Mouse (Mus musculus): ENCODE measurements at regions not wholly inside any gene's neighbourhood (a gene's known extent, or its start where the extent isn't known, plus 50 kb on each side); places are given as distances from the start of the nearest gene placed in this dataset.
A peak's percentile ranks its signal among the peaks of the same experiment; 100 is the strongest.

DNA sequence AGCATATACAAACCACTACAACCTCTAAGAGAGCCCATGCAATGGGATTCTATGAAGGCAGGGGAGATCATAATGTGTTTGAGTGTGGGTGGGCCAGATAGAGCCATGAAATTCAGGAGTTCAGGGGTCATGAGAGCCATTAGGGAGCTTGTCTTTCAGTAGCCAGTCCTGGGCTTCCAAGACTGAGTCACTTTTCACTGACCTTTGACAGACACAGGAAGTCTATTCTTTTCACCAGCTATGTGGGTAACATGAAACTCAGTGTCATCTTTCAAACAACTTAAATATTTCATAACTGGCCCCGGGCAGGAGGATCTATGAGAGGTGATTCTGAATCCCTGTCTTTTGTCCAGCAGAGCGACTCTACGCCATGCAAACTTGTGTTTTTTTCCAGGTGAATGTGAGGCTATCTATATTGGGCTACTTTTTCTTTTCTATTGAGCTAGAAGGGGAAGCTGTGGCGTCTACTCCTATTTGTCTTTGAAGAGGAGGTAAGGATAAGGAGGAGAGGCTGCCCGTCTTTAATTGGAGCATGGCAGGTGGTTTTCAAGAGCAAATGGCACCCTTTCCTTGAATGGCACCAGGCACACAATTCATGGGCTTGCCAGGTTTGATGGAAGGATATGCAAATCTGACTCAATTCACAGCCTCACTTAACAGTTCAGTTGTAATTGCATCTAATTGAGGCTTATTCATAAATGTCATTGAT, 95.6 kb upstream of the Chd2 start:
- no peak for DNase-seq (ENCODE audit: low spot score)

DNA sequence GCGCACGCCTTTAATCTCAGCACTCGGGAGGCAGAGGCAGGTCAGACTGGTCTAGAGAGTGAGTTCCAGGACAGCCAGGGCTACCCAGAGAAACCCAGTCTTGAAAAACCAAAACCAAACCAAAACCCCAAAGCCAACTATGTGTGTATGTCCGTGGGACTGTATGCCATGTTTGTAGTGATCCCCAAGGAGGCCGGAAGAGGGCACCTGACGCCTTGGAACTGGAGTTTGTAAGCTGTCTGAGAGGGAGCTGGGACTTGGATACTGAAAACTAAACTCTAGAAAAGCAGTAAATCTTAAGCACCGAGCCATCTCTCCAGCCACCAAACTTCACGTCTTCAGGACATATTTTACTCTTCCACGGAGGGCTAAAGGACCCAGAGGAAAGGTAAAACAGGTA, 93.8 kb upstream of the Chd2 start:
- DNase-seq (ENCODE audit: low spot score): no peak

DNA sequence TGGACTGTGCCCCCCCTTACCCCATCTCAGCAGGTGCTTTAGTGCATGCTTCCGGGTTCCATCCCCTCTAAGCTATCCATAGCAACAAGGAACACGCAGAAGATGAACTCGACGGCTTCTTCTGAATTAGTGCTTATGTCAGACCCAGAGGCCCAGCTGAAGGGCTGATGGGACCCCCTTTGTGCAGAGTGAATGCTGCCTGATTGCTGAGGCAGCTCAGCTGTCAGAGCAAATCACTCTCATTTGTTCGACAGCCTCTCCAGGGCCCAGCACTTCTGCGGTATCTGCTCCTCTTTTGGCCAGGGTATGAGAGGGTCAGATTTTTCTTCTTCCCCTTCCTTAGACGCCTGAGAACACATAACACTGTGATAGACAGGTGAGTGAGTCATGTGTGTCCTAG, 89.2 kb upstream of the Chd2 start:
- no peak for DNase-seq (ENCODE audit: low spot score)

GRCm38 (mm10) chr7:73629182-73629581, 87.6 kb upstream of the Chd2 start:
- DNase-seq (ENCODE audit: low spot score): no peak

GRCm38 (mm10) chr7:73628071-73628470, 86.4 kb upstream of the Chd2 start:
- DNase-seq (ENCODE audit: low spot score): peak; percentile 86

GRCm38 (mm10) chr7:73626291-73626690, 84.7 kb upstream of the Chd2 start:
- no peak for DNase-seq (ENCODE audit: low spot score)

GRCm38 (mm10) chr7:73625651-73626050, 84.0 kb upstream of the Chd2 start:
- no peak for DNase-seq (ENCODE audit: low spot score)

- DNase-seq (ENCODE audit: low spot score): no peak
These were observed 83.4 kb upstream of the Chd2 start for GRCm38 (mm10) chr7:73624992-73625391.

GRCm38 (mm10) chr7:73624093-73624600, 82.5 kb upstream of the Chd2 start:
- no peak for DNase-seq (ENCODE audit: low spot score)

- no peak for DNase-seq (ENCODE audit: low spot score)
These were observed 80.8 kb upstream of the Chd2 start for GRCm38 (mm10) chr7:73622468-73622867.

- DNase-seq (ENCODE audit: low spot score): no peak
These were observed 78.7 kb upstream of the Chd2 start for GRCm38 (mm10) chr7:73620341-73620740.

- DNase-seq (ENCODE audit: low spot score): no peak
These were observed 77.3 kb upstream of the Chd2 start for GRCm38 (mm10) chr7:73618758-73619416.

GRCm38 (mm10) chr7:73617910-73618757, 76.5 kb upstream of the Chd2 start:
- DNase-seq (ENCODE audit: low spot score): peak; percentile 96

DNA sequence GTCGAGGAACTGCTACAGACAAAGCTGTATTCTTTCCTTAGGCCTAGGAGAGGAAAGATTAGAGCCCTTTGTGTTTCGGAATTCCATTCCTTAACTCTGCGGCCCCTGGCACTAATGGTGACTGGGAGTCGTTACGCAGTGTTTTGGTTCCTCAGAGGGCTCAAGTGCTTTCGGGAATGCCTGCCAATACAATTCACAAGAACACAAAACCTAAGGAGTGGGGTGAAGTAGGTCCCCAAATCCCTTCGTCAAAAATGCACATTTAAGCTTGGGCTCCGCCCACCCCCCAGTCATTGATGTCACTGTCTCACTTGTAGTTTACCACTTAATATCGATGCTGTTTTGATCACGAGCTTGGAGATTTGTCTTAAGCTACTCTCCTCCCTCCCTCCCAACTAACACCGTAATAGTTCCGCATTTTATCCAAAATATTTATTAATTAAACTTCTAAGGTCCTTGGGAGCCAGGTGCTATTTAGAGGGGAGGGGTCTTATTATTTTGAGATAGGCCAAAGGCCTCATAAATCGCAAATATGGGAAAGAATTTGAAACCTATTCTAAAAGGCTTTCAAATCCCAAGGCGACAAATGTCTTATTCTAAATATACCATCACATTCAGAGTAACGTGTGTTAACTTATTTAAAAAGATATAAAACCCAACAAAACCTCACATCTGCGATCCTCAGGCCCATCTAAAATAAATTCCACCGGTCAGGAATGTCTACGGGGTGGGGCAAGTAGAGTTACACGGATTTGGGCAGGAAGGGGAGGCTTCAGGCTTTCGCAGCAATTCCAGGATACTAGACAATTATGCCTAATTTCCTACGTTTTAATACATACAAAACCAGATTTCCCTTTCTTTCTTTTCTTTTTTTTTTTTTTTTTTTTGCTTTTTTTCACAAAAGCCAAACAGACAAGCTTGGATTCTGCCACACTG, 75.6 kb upstream of the Chd2 start:
- DNase-seq (ENCODE audit: low spot score): peak; percentile 54

DNA sequence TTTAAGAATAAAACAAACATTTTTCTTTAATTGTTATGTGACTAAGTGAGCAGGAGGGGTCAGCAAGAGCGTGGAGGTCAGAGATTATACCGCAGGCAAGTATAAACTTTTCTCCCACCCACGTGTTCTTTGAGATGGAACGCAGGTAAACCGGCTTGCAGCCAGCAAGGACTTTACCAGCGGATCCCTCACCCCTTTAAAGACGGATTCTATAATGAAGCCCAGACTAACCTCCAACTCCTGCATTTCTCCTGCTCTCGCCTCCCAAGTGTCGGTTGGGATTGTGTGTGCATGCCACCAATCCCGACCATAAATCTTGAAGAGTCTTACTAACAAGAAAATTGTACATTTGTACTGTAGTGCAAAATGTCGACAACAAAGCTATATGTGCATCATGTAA, 74.4 kb upstream of the Chd2 start:
- no peak for DNase-seq (ENCODE audit: low spot score)

- DNase-seq (ENCODE audit: low spot score): no peak
These were observed 73.4 kb upstream of the Chd2 start for GRCm38 (mm10) chr7:73614840-73615555.

- no peak for DNase-seq (ENCODE audit: low spot score)
These were observed 72.7 kb upstream of the Chd2 start for GRCm38 (mm10) chr7:73614341-73614740.

GRCm38 (mm10) chr7:73612752-73613092, 71.1 kb upstream of the Chd2 start:
- DNase-seq (ENCODE audit: low spot score): no peak

DNA sequence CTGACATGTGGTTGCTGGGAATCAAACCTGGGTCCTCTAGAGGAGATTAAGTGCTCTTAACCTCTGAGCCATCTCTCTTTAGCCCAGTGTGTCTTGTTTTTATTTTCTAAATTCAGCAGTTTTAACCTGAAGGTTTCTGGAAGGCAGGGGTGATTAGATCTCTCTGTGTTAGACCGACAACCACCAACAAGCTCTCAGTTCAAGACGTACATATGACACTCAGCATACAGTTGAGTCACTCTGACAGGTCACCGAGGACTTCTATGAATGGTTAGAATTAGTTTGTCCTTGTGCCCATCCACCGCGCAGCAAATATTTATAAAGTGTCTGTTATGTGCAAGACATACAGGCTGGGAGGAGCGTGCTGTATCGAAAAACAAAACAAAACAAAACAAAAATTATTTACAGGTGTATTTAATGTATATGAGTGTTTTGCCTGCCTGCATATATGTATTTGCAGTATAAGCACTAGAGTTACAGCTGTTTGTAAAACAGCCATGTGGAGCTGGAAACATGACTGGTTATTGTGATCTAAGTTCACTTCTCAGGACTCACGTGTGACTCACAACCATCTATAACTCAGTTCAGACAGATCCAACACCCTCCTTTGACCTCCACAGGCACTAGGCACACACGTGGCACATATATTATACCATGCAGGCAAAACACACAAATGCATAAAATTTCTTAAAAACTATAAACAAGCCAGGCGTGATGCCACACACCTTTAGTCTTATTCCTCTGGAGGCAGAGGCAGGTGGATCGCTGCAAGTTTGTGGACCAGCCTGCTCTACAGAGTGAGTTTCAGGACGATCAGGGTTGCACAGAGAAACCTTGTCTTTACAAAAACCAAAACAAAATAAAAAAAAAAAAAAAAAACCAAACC, 70.5 kb upstream of the Chd2 start:
- no peak for DNase-seq (ENCODE audit: low spot score)

GRCm38 (mm10) chr7:73608804-73609275, 67.2 kb upstream of the Chd2 start:
- DNase-seq (ENCODE audit: low spot score): peak; percentile 25
